Mouse (Mus musculus) heart, adult 2 months (tissue): ENCODE results near the gene Specc1.

Experiments
- CTCF ChIP-seq: fragments of 200-600 bp; IDR thresholded peaks from 2 replicates; pipeline ENCODE4 v1.8.1; 2022; ENCODE audit warnings: antibody characterized with exemption, mild to moderate bottlenecking, moderate library complexity
- EP300 ChIP-seq: fragments of 200-500 bp; IDR thresholded peaks from 2 replicates; pipeline ENCODE4 v1.6.1; 2011; ENCODE audit warnings: low read depth, low read length, control low read depth; ENCODE audit not compliant: insufficient read depth
- POLR2A ChIP-seq: fragments of 200-500 bp; IDR thresholded peaks from 2 replicates; pipeline ENCODE4 v1.6.1; 2011; ENCODE audit warnings: mild to moderate bottlenecking, low read depth, low read length, control low read depth; ENCODE audit not compliant: insufficient read depth

DNA sequence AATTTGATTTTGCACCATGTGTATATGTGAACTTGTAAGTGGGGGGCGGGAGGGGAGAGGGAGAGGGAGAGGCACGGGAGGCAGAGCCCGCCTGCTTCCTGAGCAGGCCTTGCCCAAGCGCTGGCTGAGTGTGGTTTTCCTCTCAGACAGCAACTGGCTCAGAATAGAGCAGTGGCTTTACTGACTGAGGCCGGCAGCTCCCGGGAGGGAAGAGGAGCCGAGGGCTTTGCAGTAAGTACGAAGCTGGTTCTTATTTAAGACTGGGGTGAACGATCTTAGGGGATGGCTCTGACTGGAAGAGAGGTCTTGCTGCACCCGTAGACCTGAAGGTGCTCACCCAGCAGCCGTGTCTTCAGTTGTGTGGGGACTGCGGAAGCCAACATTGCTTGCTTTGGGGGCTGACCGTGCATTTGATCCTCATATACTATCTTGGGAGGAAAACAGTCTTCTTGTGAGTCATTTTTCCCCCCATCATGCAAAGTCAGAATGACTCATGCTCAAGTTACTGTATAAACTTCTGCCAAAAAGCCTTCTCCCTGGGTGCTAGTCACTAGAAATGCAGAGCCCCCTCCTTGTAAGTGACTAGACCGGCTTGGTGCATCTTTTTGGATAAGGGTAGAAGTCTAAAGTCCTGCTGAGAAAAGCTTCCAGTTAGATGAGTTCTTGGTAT is 48.8 kb downstream of the Specc1 start:
- no peak for TF ChIP-seq CTCF
- no peak for TF ChIP-seq POLR2A
- no peak for TF ChIP-seq EP300
